Mouse (Mus musculus) hindbrain, embryonic 15.5 days (tissue): ENCODE measurements at regions not wholly inside any gene's neighbourhood (a gene's known extent, or its start where the extent isn't known, plus 50 kb on each side); places are given as distances from the start of the nearest gene placed in this dataset.

Source experiments
- ATAC-seq: fragments of 200-750 bp; cut with Nextera tagmentation; 2 replicates; pipeline ENCODE4 v1.8.0; 2017; ENCODE audit warnings: low read depth, moderate number of reproducible peaks, moderate TSS enrichment; ENCODE audit not compliant: low FRiP score
- H3K27ac ChIP-seq: fragments of 300-500 bp; sonication (generic); replicated peaks from 2 replicates; pipeline ENCODE4 v1.5.1; 2015; ENCODE audit warnings: mild to moderate bottlenecking, inconsistent platforms
- H3K27me3 ChIP-seq: fragments of 300-500 bp; sonication (generic); 2 replicates; pipeline ENCODE4 v1.6.1; 2015; ENCODE audit warnings: control low read depth, inconsistent platforms
- H3K36me3 ChIP-seq: fragments of 300-500 bp; sonication (generic); 2 replicates; pipeline ENCODE4 v1.6.1; 2015; ENCODE audit warnings: control low read depth, inconsistent platforms
- H3K4me1 ChIP-seq: fragments of 300-500 bp; sonication (generic); replicated peaks from 2 replicates; pipeline ENCODE4 v1.6.1; 2015; ENCODE audit warnings: control low read depth, inconsistent platforms
- H3K4me2 ChIP-seq: fragments of 300-500 bp; sonication (generic); 2 replicates; pipeline ENCODE4 v1.6.1; 2015; ENCODE audit warnings: moderate library complexity, mild to moderate bottlenecking, inconsistent platforms
- H3K4me3 ChIP-seq: fragments of 300-500 bp; sonication (generic); 2 replicates; pipeline ENCODE4 v1.5.1; 2015; ENCODE audit warnings: mild to moderate bottlenecking, inconsistent platforms
- H3K9ac ChIP-seq: fragments of 300-500 bp; sonication (generic); 2 replicates; pipeline ENCODE4 v1.6.1; 2015; ENCODE audit warnings: inconsistent platforms
- H3K9me3 ChIP-seq: fragments of 300-500 bp; sonication (generic); 2 replicates; pipeline ENCODE4 v1.6.1; 2016; ENCODE audit warnings: control low read depth, inconsistent platforms
- WGBS: fragments of 180-500 bp; shearing (Covaris S2); methylation state at CpG from one replicate; pipeline ENCODE4 v1.1.7; 2015; 5-methylcytosine and 5-hydroxymethylcytosine counted together

DNA sequence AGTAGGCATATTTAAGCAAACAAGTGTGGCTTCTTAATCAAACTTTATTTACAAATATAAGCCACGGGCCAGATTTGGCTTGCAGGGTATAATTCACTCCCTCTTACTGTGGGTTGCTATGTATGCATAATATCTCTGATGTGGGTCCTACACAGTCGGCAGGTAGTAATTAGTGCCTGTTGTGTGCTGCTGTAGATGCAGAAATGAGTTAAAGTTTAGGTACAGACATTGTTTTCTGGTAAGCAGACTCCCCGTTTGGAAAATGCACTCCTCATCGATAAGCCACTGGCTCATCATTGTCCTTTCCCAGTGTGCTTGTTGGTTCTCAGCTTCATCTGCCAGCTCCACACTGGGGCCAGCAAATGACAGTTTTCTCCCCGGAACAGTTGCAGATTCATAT is 113.4 kb upstream of the Lyplal1 start:
- Histone ChIP-seq H3K27me3 (no peaks in the 10 kb centered on the region), H3K9ac (no peak overlapping the region), H3K27ac (no peak overlapping the region), H3K36me3 (no peaks in the 10 kb centered on the region), H3K4me1 (no peaks in the 10 kb centered on the region), H3K4me3 (no peak overlapping the region), H3K4me2 (no peak overlapping the region), H3K9me3 (no peaks in the 10 kb centered on the region)
- 74% methylated on average over 5 of the region's 5 CpGs for WGBS
- no peak for ATAC-seq

DNA sequence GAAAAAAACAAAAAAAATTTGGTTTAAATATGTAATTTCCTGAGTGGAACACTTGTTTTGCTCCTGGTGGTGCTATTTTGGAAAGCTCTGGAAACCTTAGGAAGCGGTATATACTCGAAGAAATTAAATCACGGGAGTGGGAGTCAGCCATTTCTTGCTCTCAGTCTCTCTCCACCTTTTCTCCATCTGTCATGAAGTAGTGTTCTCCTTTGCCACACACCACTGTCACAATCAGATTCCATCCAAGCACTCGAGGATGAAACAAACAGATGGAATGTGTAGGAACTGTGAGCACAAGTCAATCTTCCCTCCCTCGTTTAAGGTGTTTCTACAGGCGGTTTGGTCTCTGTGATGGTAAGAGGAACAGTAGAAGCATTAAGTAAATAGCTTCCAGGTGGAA is 112.7 kb upstream of the Lyplal1 start:
- Histone ChIP-seq H3K27ac (no peak overlapping the region), H3K27me3 (no peaks in the 10 kb centered on the region), H3K36me3 (no peaks in the 10 kb centered on the region), H3K9ac (no peak overlapping the region), H3K9me3 (no peaks in the 10 kb centered on the region), H3K4me2 (no peak overlapping the region), H3K4me1 (no peaks in the 10 kb centered on the region), H3K4me3 (no peak overlapping the region)
- ATAC-seq, result no peak
- 83% methylated on average over 6 of the region's 6 CpGs for WGBS

DNA sequence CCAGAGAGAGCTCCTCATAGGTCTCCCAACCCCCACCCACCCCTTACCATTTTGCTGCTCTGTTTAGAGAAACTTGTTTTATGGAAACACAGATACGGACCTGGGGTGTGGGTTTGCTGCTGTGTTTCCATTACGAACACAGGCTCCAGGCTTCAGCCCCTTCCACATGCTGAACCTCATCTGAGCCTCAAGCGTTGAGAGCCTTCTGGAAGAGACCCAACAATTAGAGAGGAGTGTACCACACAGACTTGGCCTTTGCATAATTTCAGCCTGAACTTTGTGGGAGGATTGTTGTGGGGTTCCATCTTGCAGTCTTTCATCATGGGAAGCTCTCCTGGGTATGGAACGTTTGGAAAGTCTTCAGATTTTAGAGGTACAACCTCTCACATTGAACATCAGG is 111.3 kb upstream of the Lyplal1 start:
- no peak for ATAC-seq
- peaks cover 3% of the 10 kb centered on the region; the same call in 1 of the 2 replicates for H3K4me1 ChIP-seq
- H3K4me3 ChIP-seq, result no peak overlapping the region
- H3K9ac ChIP-seq, result no peak overlapping the region
- H3K9me3 ChIP-seq, result no peaks in the 10 kb centered on the region
- 89% methylated on average over 4 of the region's 4 CpGs for WGBS
- no peak overlapping the region for H3K27ac ChIP-seq
- no peaks in the 10 kb centered on the region for H3K36me3 ChIP-seq
- no peak overlapping the region for H3K4me2 ChIP-seq
- H3K27me3 ChIP-seq, result no peaks in the 10 kb centered on the region

DNA sequence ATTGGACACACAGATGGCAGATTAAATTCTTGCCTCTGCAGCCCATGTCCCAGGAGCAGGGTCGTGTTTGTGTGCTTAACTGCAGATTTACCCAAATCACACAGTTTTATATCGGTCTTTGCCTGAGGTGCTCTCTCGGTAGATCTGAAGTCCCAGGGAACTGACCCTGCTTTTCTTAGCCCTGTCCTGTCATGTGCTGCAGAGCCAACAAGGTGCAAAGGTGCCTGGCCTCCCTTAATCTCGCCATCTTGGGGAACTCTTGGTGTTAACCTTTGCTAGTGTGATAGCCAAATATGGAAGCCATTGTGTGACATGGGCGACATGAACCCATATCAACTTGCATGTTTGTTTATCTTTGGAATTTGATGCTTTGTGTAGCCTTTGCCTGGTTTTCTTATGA is 107.1 kb upstream of the Lyplal1 start:
- Histone ChIP-seq H3K9me3 (no peaks in the 10 kb centered on the region), H3K27ac (no peak overlapping the region), H3K9ac (no peak overlapping the region), H3K4me2 (no peak overlapping the region), H3K4me3 (no peak overlapping the region), H3K4me1 (peaks cover 6% of the 10 kb centered on the region; the same call in 1 of the 2 replicates), H3K27me3 (no peaks in the 10 kb centered on the region), H3K36me3 (no peaks in the 10 kb centered on the region)
- 81% methylated on average over 5 of the region's 5 CpGs for WGBS
- ATAC-seq, result no peak

DNA sequence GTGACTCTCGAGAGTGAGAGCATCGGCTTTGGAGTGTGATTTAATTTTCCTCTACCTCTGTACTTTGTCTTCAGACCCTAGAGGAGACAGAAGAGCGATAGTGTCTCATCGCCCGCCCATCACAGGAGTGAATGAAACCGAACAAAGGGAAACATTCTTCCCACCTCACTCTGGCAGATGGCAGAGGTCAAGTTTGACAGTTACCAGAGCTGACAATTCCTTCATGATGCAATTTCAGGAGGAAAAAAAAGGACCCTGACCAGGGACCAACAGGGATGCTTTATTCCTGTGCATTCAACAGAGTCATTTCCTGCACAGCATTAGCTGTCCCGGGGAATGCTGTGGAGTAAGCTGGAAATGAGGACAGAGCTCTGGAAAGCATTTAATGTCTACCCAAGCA is 106.3 kb upstream of the Lyplal1 start:
- no peak overlapping the region for H3K9ac ChIP-seq
- no peak overlapping the region for H3K27ac ChIP-seq
- 28% methylated on average over 7 of the region's 7 CpGs for WGBS
- H3K4me1 ChIP-seq, result peaks cover 6% of the 10 kb centered on the region; the same call in 1 of the 2 replicates
- no peaks in the 10 kb centered on the region for H3K9me3 ChIP-seq
- no peak overlapping the region for H3K4me2 ChIP-seq
- ATAC-seq, result no peak
- H3K36me3 ChIP-seq, result no peaks in the 10 kb centered on the region
- H3K27me3 ChIP-seq, result no peaks in the 10 kb centered on the region
- H3K4me3 ChIP-seq, result no peak overlapping the region

DNA sequence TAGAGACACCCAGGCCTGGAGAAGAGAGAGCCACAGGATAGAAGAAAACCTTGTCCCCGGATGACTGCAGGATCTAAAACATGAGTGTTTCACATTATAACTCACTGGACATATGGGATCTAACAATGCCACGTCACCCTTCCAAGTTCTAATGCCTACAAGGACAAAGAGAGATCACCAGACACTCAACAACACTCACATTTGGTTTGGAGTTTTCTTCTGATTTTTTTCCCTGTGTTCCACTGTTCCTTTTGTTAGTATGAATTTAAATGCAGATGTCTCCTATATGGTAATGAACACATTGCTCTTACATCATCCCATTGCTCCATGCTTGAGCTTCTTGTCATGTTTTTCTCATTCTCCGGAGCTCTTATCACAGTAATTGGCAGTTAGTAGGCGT is 101.9 kb upstream of the Lyplal1 start:
- Histone ChIP-seq H3K4me3 (no peak overlapping the region), H3K4me1 (peaks cover 12% of the 10 kb centered on the region), H3K36me3 (no peaks in the 10 kb centered on the region), H3K27ac (no peak overlapping the region), H3K9me3 (no peaks in the 10 kb centered on the region), H3K27me3 (no peaks in the 10 kb centered on the region), H3K4me2 (no peak overlapping the region), H3K9ac (no peak overlapping the region)
- no peak for ATAC-seq
- WGBS, result 91% methylated on average over 4 of the region's 4 CpGs

DNA sequence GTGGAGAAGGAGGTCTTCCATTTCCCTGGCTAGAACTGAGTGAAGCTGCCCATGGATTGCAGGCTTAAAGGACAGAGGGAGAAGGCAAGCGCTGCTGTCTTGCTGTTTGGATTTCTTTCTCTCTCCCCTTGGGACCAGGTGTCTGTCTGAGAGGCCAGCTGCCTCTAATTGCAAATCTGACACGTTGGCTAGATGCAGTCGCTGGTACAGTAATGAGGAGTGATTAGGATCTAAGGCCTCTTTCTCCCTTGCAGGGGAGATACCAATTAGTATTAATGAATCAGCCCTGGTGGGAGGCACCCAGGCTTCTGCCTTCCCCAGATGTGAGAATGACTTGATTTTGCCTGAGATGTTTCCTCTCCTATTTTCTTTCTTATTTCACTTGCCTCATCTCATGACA is 100.1 kb upstream of the Lyplal1 start:
- H3K36me3 ChIP-seq, result no peaks in the 10 kb centered on the region
- no peak overlapping the region for H3K4me3 ChIP-seq
- no peak for ATAC-seq
- H3K27ac ChIP-seq, result no peak overlapping the region
- H3K27me3 ChIP-seq, result no peaks in the 10 kb centered on the region
- H3K9ac ChIP-seq, result no peak overlapping the region
- 11% methylated on average over 3 of the region's 3 CpGs for WGBS
- no peak overlapping the region for H3K4me2 ChIP-seq
- H3K9me3 ChIP-seq, result no peaks in the 10 kb centered on the region
- H3K4me1 ChIP-seq, result peaks cover 6% of the 10 kb centered on the region; the same call in 1 of the 2 replicates

DNA sequence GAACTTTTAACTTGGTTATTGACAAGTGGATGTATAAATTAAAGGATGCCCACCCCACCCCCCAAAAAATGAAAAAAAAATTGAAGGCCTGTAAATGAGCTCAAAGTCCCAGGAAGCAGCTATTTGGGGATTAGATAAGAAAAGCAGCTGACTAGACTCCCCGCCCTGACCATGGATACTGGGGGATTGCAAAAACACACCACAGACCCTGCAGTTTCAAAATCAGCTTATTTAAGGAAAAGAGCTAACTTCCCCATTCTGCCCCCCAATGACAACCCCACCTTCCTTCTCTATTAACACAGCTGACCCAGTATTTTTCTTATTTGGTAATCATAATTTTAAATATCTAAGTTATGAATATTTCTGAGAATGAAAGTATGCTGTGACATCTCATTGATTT is 87.0 kb upstream of the Lyplal1 start:
- Histone ChIP-seq H3K27me3 (no peaks in the 10 kb centered on the region), H3K27ac (no peak overlapping the region), H3K9ac (no peak overlapping the region), H3K4me3 (no peak overlapping the region), H3K36me3 (no peaks in the 10 kb centered on the region), H3K4me1 (no peaks in the 10 kb centered on the region), H3K4me2 (no peak overlapping the region), H3K9me3 (no peaks in the 10 kb centered on the region)
- 100% methylated on average over 1 of the region's 1 CpGs for WGBS
- ATAC-seq, result no peak

DNA sequence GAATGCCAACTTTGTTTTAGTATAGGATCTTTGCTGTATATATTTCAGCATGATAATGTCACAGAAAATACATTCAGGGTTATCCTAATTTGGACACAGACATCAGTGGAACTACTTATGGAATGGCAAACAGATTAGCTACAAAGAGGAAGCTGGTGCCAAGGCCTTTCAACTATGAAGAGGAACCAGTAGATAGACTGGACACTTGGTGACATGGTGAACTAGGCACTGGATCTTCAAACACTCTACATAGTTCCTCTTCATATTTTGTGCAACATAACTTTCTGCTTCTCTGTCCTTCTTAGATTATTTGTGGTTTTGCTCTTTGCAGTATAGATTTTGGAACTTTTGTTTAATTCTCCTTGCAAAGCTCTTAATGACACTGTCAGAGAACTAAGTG is 85.4 kb upstream of the Lyplal1 start:
- Histone ChIP-seq H3K4me3 (no peak overlapping the region), H3K9me3 (no peaks in the 10 kb centered on the region), H3K9ac (no peak overlapping the region), H3K27me3 (no peaks in the 10 kb centered on the region), H3K27ac (no peak overlapping the region), H3K4me1 (no peaks in the 10 kb centered on the region), H3K36me3 (no peaks in the 10 kb centered on the region), H3K4me2 (no peak overlapping the region)
- no peak for ATAC-seq

DNA sequence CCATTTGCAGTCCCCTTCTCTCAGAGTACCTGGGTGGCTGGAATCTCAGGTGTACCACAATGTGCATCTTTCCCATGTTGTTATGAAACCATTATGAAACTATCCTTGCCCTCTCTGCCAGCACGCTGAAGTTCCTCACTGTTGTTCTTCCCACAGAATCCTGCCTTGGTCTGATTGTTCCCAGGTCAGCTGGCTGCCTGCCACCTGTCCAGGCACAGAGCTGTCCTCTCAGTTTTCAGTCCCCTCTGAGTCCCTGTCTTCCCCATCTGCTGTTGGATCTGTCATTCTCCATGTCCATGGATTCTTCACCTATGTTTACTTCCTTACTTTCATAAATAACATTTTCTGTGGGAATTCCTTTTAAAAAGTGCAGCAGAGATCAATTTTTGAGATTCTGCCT is 81.3 kb upstream of the Lyplal1 start:
- ATAC-seq, result no peak
- no peak overlapping the region for H3K9ac ChIP-seq
- no peaks in the 10 kb centered on the region for H3K36me3 ChIP-seq
- H3K4me2 ChIP-seq, result no peak overlapping the region
- no peak overlapping the region for H3K27ac ChIP-seq
- no peaks in the 10 kb centered on the region for H3K27me3 ChIP-seq
- H3K9me3 ChIP-seq, result no peaks in the 10 kb centered on the region
- WGBS, result 87% methylated on average over 1 of the region's 1 CpGs
- H3K4me1 ChIP-seq, result no peaks in the 10 kb centered on the region
- no peak overlapping the region for H3K4me3 ChIP-seq

DNA sequence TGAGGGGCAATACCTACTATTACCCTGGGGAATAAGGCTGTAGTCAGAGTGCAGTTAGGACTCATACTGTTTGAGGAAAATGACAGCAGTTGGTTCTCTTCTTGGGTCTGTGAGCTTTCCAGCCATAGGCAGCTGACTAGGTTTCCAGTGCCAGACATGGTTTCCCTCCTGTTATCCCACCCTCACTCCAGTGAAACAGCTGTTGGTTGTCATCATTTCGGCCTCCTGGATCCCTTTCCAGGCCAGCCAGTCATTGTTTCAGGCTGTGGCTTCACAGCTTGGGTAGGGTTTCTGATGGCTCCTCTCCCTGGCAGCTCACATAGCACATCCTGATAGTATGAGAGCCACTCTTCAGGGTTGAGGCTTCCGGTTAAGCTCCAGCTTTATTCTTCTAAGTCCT is 79.9 kb upstream of the Lyplal1 start:
- 78% methylated on average over 2 of the region's 2 CpGs for WGBS
- ATAC-seq, result no peak
- Histone ChIP-seq H3K36me3 (no peaks in the 10 kb centered on the region), H3K4me1 (no peaks in the 10 kb centered on the region), H3K4me3 (no peak overlapping the region), H3K27ac (no peak overlapping the region), H3K9me3 (no peaks in the 10 kb centered on the region), H3K27me3 (no peaks in the 10 kb centered on the region), H3K4me2 (no peak overlapping the region), H3K9ac (no peak overlapping the region)

DNA sequence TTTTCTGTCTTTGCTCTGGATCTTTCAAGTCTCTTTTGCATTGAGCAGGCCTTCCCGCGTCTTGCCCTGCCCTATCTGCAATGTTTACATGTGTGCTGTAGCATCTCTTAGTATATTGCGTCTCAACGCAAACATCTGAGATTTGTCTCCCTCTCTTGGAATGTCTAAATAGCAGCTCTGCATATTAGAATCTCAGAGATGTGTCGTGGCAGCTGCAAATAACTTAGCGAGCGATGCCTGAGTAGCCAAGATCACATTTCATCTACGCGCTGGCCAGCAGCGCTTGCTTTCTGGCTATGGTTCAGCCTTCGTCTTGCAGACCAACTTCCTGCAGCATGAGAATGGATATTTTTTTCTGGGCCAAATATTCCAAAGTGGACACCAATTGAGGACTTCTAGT is 72.3 kb upstream of the Lyplal1 start:
- Histone ChIP-seq H3K4me2 (no peak overlapping the region), H3K9me3 (no peaks in the 10 kb centered on the region), H3K36me3 (no peaks in the 10 kb centered on the region), H3K4me1 (no peaks in the 10 kb centered on the region), H3K27me3 (no peaks in the 10 kb centered on the region), H3K4me3 (no peak overlapping the region), H3K9ac (no peak overlapping the region), H3K27ac (no peak overlapping the region)
- ATAC-seq, result no peak
- WGBS, result 76% methylated on average over 11 of the region's 11 CpGs

DNA sequence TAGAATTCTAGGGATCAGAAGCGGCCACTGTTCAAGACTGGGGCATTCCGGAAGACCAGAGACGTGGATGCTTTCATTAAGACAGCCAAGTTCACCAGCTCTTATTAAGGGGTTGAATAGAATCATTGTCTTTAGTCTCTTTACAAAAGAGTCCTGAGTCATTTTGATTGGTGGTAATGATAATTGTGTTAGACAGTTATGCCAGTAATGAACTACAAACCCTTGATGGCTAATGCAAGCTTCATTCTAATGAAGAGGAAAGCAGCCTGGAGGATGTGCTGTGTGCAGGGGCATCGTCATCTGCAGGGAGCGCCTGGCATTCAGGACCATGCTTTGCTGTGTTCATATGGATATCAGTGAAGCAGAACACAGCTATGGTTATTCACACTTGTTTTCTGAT is 70.3 kb upstream of the Lyplal1 start:
- H3K4me2 ChIP-seq, result no peak overlapping the region
- H3K9me3 ChIP-seq, result no peaks in the 10 kb centered on the region
- ATAC-seq, result no peak
- WGBS, result 59% methylated on average over 5 of the region's 5 CpGs
- no peaks in the 10 kb centered on the region for H3K27me3 ChIP-seq
- H3K4me1 ChIP-seq, result peaks cover 11% of the 10 kb centered on the region
- no peaks in the 10 kb centered on the region for H3K36me3 ChIP-seq
- H3K9ac ChIP-seq, result no peak overlapping the region
- no peak overlapping the region for H3K4me3 ChIP-seq
- no peak overlapping the region for H3K27ac ChIP-seq
